Mouse (Mus musculus) erythroblast, adult 5-6 weeks (primary cell): Measurements from ENCODE around the gene Efcab14. TPM values are rescaled to one million over a fixed set of nuclear protein-coding genes. Genes with fewer than 3 reads are reported as not detected.
A peak's percentile ranks its signal among the peaks of the same experiment; 100 is the strongest.

Source experiments
- ATAC-seq: replicated peaks from 2 replicates; pipeline ENCODE4 v1.8.0; 2016; ENCODE audit warnings: moderate number of reproducible peaks, mild to moderate bottlenecking, moderate TSS enrichment, inconsistent platforms; ENCODE audit not compliant: poor library complexity, low FRiP score, severe bottlenecking
- total RNA-seq, 2 experiments: library from RNA; stranded (forward) in 1 of 2; stranded (reverse) in 1 of 2; fragments of 150-400 nt in 1 of 2; fragments of 200-764, 138-1000 nt in 1 of 2; gene quantifications; 2 replicates each; pipeline versions ENCODE4 v1.2.3 to v1.2.4; 2015 to 2017; ENCODE audit warnings: low replicate concordance in 2 of 2

The Efcab14 gene
- total RNA-seq (2015; ENCODE audit: low replicate concordance) (29.9 and 33.4 TPM in 2 replicates), total RNA-seq (2017; ENCODE audit: low replicate concordance) (12.7 and 27.6 TPM in 2 replicates)

- peak; percentile 96 for ATAC-seq
These were observed at the start of gene Efcab14 for GRCm38 (mm10) chr4:115737551-115738041. Efcab14 (plus strand) TSS chr4:115737744.

GRCm38 (mm10) chr4:115701468-115701867 lies 36.1 kb upstream of the Efcab14 start:
- no peak for ATAC-seq

GRCm38 (mm10) chr4:115703927-115704505 lies 33.5 kb upstream of the Efcab14 start:
- ATAC-seq = no peak

DNA sequence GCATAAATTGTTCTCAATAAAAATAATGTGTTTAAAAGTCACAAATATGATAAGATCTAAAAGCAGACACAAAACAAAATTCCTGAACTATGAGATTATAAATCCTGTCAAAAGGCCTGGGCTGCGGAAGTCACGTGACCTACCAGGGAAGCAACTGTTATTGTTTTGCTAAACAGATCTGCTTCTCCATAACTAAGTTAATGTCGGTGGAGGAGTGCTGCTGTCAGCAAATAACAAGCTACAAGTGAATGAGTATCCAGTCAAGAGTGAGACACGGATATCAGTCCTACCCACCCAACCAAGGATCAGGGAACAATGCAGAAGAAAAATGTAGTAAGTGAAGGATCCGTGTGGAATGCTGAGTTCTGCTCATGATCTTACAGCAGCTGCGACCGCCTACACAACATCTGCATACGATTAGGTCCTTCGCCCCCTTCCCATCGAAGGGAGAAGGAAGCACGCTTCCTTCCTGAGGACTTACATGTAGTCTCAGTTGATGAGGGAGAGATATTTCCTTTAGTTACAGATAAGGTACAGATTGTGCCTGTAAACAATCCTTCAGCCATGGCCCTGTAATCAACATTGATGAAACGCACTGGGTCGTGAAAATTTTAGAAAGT lies 28.5 kb upstream of the Efcab14 start:
- ATAC-seq = no peak

DNA sequence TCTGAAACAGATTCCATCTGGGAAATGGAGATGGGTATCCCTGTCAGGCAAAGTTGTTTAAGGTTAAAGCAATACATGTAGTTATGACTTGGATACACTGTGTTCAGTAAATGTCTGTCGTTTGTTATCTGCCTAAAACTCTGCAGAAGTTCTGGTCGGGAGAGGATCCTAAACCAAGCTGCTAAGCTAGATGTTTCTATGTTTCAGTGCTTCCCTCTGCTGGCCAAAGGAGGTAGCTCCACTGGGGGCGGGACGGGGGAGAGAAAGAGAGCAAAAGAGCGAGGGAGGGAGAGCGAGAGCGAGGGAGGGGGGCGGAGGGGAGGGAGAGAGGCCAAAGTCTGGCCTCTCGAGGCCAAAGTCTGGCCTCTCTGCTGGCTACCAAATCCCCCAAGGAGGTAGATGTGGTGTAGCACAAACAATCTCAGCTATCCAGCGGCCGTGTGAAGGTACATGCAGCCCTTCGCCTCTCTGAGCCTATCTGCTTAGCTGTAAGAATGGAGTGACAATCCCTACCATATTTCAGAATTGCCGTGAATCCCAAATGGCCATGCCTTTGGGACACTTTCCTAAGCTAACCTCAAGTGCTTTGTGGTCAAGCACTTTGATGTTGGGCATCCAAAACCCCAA lies 27.6 kb upstream of the Efcab14 start:
- ATAC-seq = peak; percentile 82; the same call in 1 of the 2 replicates

GRCm38 (mm10) chr4:115728721-115729120 lies 8.8 kb upstream of the Efcab14 start:
- no peak for ATAC-seq

DNA sequence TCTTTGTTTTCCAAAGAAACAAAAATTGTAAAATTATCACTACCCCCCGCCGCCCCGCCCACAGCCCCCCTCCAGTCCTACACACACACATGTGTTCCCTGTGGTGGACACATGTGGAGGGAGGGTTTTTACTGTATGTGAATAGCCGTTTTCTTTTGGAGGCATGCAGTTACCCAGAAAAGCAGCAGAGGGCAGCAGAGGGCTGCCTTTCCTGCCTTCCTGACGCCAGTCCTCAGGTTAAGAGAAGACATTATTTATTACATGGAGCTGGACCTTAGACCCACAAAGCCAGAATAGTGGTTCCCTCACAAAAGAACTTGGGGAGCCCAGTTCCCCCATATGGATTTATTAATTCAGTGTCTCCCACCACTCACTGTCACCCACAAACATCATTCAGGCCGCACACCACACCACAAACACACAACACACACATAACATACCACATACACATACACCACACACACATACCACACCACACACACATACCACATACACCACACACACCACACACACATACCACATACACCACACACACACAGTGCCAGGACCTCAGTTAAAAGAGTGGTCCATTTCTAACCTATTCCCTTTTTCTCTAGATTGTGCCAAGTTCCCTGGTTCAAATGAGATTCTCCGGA lies 5.8 kb upstream of the Efcab14 start:
- peak; percentile 85 for ATAC-seq

- no peak for ATAC-seq
These were observed 5.2 kb upstream of the Efcab14 start for GRCm38 (mm10) chr4:115732223-115732818.

DNA sequence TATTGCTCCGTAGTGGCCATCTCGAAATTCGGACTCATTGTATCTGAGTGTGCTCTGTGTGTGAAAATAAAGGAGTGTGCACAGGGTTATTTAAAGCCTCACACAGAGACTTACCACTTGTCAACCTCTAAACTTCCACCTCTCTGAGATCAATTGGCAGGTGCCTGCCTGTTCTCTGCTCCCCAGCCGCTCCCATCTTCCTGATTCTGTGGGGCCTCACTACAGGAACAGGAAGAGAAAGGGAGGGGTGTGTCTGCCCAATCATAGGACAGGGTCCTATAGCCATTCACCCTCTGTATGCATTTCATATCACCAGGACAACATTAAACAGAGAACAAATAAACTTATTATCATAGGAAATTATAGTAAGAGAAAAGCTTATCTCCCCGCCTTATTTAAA lies 3.8 kb upstream of the Efcab14 start:
- no peak for ATAC-seq

GRCm38 (mm10) chr4:115734867-115735266 lies 2.7 kb upstream of the Efcab14 start:
- no peak for ATAC-seq

GRCm38 (mm10) chr4:115738481-115738985 lies 989 bp downstream of the Efcab14 start:
- peak; percentile 19; the same call in 1 of the 2 replicates for ATAC-seq

DNA sequence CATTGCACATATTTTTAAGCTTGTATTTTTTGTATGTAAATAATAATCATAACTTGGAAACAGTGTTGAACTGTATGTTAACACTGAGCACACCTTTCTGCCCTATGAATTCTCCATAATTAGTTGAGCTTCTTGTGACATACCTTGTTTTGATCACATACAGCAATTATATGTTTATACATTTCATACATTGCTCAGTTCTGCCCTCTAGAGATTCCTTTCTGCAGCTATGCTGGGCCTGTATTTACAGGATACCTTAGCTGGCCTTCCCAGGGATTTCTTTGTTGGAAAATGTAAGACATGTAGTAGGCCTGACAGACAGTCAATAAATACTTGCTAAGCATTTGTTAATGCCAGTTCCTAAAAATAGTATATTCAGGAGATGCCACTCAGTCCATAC lies 5.1 kb downstream of the Efcab14 start:
- no peak for ATAC-seq

DNA sequence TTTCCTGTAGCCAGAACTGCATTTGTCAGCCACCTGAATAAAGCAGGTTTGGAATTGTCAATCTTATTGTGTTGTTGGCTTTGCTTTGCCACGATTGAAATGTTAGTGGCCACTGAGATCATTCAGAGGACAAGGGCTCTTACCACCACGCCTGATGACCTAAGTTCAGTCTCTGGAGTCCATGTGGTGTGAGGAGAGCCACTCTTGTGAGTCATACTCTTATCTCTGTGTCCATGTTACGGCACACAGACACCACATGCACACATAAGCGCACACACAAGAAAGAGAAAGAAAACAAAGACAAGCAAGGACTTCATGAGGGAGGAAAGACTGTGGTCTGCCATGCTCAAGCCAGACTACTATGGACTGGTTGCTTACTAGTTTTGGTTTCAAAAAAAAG lies 5.6 kb downstream of the Efcab14 start:
- ATAC-seq = no peak

- no peak for ATAC-seq
These were observed 10.6 kb downstream of the Efcab14 start for GRCm38 (mm10) chr4:115748181-115748580.

- no peak for ATAC-seq
These were observed 11.8 kb downstream of the Efcab14 start for GRCm38 (mm10) chr4:115749336-115749735.

DNA sequence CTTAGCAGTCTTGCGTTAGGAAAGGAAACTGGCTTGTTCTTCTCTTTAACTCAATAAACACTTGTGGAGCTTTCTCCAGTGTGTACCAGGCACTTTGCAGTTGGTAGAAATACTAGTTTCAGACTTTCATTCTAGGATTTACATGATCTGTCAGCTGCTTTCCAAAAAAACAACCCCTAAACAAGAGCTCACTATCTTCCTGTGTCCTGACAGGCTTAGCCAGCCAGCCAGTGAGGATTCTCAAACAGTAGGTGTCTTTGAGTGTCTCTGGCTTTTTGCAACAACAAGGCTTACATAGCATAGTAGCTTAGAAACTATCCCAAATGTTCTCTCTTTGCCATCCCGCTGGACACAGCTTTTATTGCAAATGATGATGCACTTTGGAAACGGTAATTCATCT lies 16.6 kb downstream of the Efcab14 start:
- ATAC-seq = no peak

GRCm38 (mm10) chr4:115754851-115755250 lies 17.3 kb downstream of the Efcab14 start:
- ATAC-seq = no peak

GRCm38 (mm10) chr4:115761206-115761605 lies 23.7 kb downstream of the Efcab14 start:
- no peak for ATAC-seq

- ATAC-seq = no peak
These were observed 27.0 kb downstream of the Efcab14 start for GRCm38 (mm10) chr4:115764581-115764980.
